Mouse (Mus musculus) megakaryocyte progenitor cell, adult 5-6 weeks (primary cell): Measurements from ENCODE around the gene 4930583I09Rik. TPM values are rescaled to one million over a fixed set of nuclear protein-coding genes. Genes with fewer than 3 reads are reported as not detected.

Experiments
- ATAC-seq: replicated peaks from 2 replicates; pipeline ENCODE4 v1.8.0; 2016; ENCODE audit warnings: mild to moderate bottlenecking, moderate TSS enrichment, inconsistent platforms; ENCODE audit not compliant: poor library complexity
- total RNA-seq, 2 experiments: library from RNA; stranded (forward) in 1 of 2; stranded (reverse) in 1 of 2; fragments of 157-497, 149-512 nt in 1 of 2; fragments of 200-1000 nt in 1 of 2; gene quantifications; 2 replicates each; pipeline versions ENCODE4 v1.2.3 to v1.2.4; 2015 to 2017

4930583I09Rik gene
- total RNA-seq, 2 experiments from 2014 or later = not detected

- ATAC-seq = no peak
Measured at GRCm38 (mm10) chr17:64802956-64803275, 33.0 kb downstream of the 4930583I09Rik start.

- no peak for ATAC-seq
Measured at GRCm38 (mm10) chr17:64802168-64802955, 33.5 kb downstream of the 4930583I09Rik start.

GRCm38 (mm10) chr17:64792623-64793022 lies 43.2 kb downstream of the 4930583I09Rik start:
- ATAC-seq = no peak

- no peak for ATAC-seq
Measured at GRCm38 (mm10) chr17:64792076-64792475, 43.8 kb downstream of the 4930583I09Rik start.

GRCm38 (mm10) chr17:64789175-64789574 lies 46.7 kb downstream of the 4930583I09Rik start:
- ATAC-seq = no peak

GRCm38 (mm10) chr17:64788301-64788700 lies 47.6 kb downstream of the 4930583I09Rik start:
- no peak for ATAC-seq

GRCm38 (mm10) chr17:64785961-64786360 lies 49.9 kb downstream of the 4930583I09Rik start:
- ATAC-seq = no peak

Other genes starting within 250 kb of the 4930583I09Rik start
- 31.5 and 34.7 TPM in 2 replicates for gene Man2a1, start 235.3 kb downstream of the 4930583I09Rik start, total RNA-seq (2015)
- 32.9 and 35.3 TPM in 2 replicates for gene Man2a1, start 235.3 kb downstream of the 4930583I09Rik start, total RNA-seq (2017)